Comparison of ENCODE assay signal across 9 mouse cellular contexts in the genomic region with DNA sequence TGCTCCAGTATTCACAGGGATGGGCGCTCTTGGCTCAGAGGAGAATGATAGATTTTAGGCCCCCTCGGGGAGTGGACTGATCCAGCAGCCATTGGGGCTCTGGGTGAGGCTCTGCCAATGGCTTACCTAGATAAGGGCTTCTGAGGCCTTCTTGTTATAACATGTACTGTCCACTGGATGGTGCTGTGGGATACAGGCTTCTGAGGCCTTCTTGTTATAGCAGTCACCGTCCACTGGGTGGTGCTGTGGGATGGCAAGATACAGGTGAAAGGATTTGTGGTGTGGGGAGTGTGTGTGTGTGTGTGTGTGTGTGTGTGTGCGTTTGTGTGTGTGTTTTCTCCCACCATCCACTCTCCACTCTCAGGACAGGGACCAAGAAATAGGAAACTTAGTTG.
DNase-seq lines count a peak whose midpoint lies in the region; ATAC-seq and TF ChIP-seq lines count a peak whose summit lies in the region.
"Had no signal": no experiment of that assay in that cellular context is flagged by ENCODE, and none has a peak within 500 bp of the region (broad histone marks: within the 10 kb centered on the region; RNA-seq: fewer than 3 reads in every experiment).

No protein-coding gene starts in this region.

- H3K4me1 ChIP-seq in embryonic facial prominence, embryonic 13.5 days = peaks cover 32% of the 10 kb centered on the region
- H3K4me1 ChIP-seq in heart, embryonic 10.5 days = peaks cover 46% of the 10 kb centered on the region
- H3K4me1 ChIP-seq in kidney, embryonic 16.5 days (ENCODE audit: insufficient read depth, low read length) = peaks cover 48% of the 10 kb centered on the region
- peaks cover 10 to 21% of the 10 kb centered on the region in 2 experiments for H3K4me1 ChIP-seq in liver, embryonic 14.5 days (replicated peaks; ENCODE audit: control insufficient read depth in 2 of 2, insufficient read depth in 2 of 2, low read length in 1 of 2)
- peaks cover 17% of the 10 kb centered on the region for H3K4me1 ChIP-seq in neural tube, embryonic 12.5 days
- H3K4me1 ChIP-seq in stomach, embryonic 16.5 days (ENCODE audit: control insufficient read depth, insufficient read depth, low read length) = peaks cover 25% of the 10 kb centered on the region

- H3K4me3 ChIP-seq in C2C12 (ENCODE audit: insufficient read depth, poor library complexity, severe bottlenecking) = no peak overlapping the region
- H3K4me3 ChIP-seq in embryonic facial prominence, embryonic 13.5 days = no peak overlapping the region
- no peak overlapping the region for H3K4me3 ChIP-seq in heart, embryonic 10.5 days
- H3K4me3 ChIP-seq in kidney, embryonic 16.5 days (ENCODE audit: low read length) = no peak overlapping the region
- no peak overlapping the region for H3K4me3 ChIP-seq in liver, embryonic 14.5 days (ENCODE audit: insufficient read depth in 1 of 2, low read depth in 2 of 2, low read length in 2 of 2)
- H3K4me3 ChIP-seq in neural tube, embryonic 12.5 days = no peak overlapping the region
- H3K4me3 ChIP-seq in stomach, embryonic 16.5 days (replicated peaks; ENCODE audit: low read length) = no peak overlapping the region
- H3K4me3 ChIP-seq: erythroblast, embryonic 14.5 days had no signal

- H3K4me2 ChIP-seq in embryonic facial prominence, embryonic 13.5 days = no peak overlapping the region
- H3K4me2 ChIP-seq in kidney, embryonic 16.5 days (replicated peaks; ENCODE audit: low read depth, low read length) = no peak overlapping the region
- H3K4me2 ChIP-seq in liver, embryonic 14.5 days (ENCODE audit: low read depth) = peak overlapping the region; percentile 26; the same call in 1 of the 2 replicates
- no peak overlapping the region for H3K4me2 ChIP-seq in neural tube, embryonic 12.5 days (replicated peaks)
- H3K4me2 ChIP-seq in stomach, embryonic 16.5 days (ENCODE audit: low read depth, low read length) = no peak overlapping the region

- ATAC-seq in embryonic facial prominence, embryonic 13.5 days (ENCODE audit: insufficient number of reproducible peaks, insufficient read depth, low FRiP score, low TSS enrichment, low read depth) = 0 out of 2 replicates have a peak, but pooled peaks have one; percentile 12
- ATAC-seq in kidney, embryonic 16.5 days (ENCODE audit: low FRiP score, low TSS enrichment) = peak; percentile 22; the same call in 1 of the 2 replicates
- ATAC-seq in liver, embryonic 14.5 days (ENCODE audit: insufficient read depth) = peak; percentile 83
- peak; percentile 63 for ATAC-seq in neural tube, embryonic 12.5 days (ENCODE audit: low FRiP score, low read depth)
- peak; percentile 28; the same call in 1 of the 2 replicates for ATAC-seq in stomach, embryonic 16.5 days (ENCODE audit: insufficient read depth, low FRiP score)

- 0 out of 2 replicates have a peak overlapping the region, but pooled peaks have one; percentile 39 for H3K27ac ChIP-seq in embryonic facial prominence, embryonic 13.5 days
- H3K27ac ChIP-seq in heart, embryonic 10.5 days = peak overlapping the region; percentile 63; the same call in 1 of the 2 replicates
- 0 out of 2 replicates have a peak overlapping the region, but pooled peaks have one; percentile 25 for H3K27ac ChIP-seq in kidney, embryonic 16.5 days (ENCODE audit: low read length)
- H3K27ac ChIP-seq in liver, embryonic 14.5 days = no peak overlapping the region
- H3K27ac ChIP-seq in neural tube, embryonic 12.5 days = no peak overlapping the region
- no peak overlapping the region for H3K27ac ChIP-seq in stomach, embryonic 16.5 days (ENCODE audit: low read length)

- 3% methylated on average over 4 of the region's 4 CpGs for WGBS in embryonic facial prominence, embryonic 13.5 days
- 5% methylated on average over 4 of the region's 4 CpGs for WGBS in heart, embryonic 10.5 days
- WGBS in kidney, embryonic 16.5 days = 4% methylated on average over 4 of the region's 4 CpGs
- 0% methylated on average over 4 of the region's 4 CpGs for WGBS in liver, embryonic 14.5 days (ENCODE audit: insufficient replicate concordance)
- WGBS in neural tube, embryonic 12.5 days = 3% methylated on average over 4 of the region's 4 CpGs
- whole genome bisulfite sequencing in stomach, embryonic 16.5 days = 3% methylated on average over 4 of the region's 4 CpGs

- peak; percentile 51 for TF ChIP-seq EP300 in liver, embryonic 14.5 days (IDR thresholded peaks at IDR 0.05; ENCODE audit: low read depth)

- H3K79me3 ChIP-seq in C2C12 (ENCODE audit: low read depth) = no peaks in the 10 kb centered on the region

- H3K36me3 ChIP-seq in C2C12 (ENCODE audit: control insufficient read depth, insufficient read depth) = no peaks in the 10 kb centered on the region
- H3K36me3 ChIP-seq in embryonic facial prominence, embryonic 13.5 days = no peaks in the 10 kb centered on the region
- no peaks in the 10 kb centered on the region for H3K36me3 ChIP-seq in heart, embryonic 10.5 days
- no peaks in the 10 kb centered on the region for H3K36me3 ChIP-seq in kidney, embryonic 16.5 days (ENCODE audit: insufficient read depth, low read length)
- no peaks in the 10 kb centered on the region for H3K36me3 ChIP-seq in liver, embryonic 14.5 days (replicated peaks; ENCODE audit: control insufficient read depth, insufficient read depth, low read depth)
- no peaks in the 10 kb centered on the region for H3K36me3 ChIP-seq in neural tube, embryonic 12.5 days
- H3K36me3 ChIP-seq in stomach, embryonic 16.5 days (ENCODE audit: control insufficient read depth, insufficient read depth, low read length) = no peaks in the 10 kb centered on the region

- H3K79me2 ChIP-seq in C2C12 (ENCODE audit: control insufficient read depth, insufficient read depth) = peaks cover 7% of the 10 kb centered on the region

- H3K27me3 ChIP-seq in C2C12 (ENCODE audit: control insufficient read depth, insufficient read depth, insufficient read length) = no peaks in the 10 kb centered on the region
- H3K27me3 ChIP-seq in embryonic facial prominence, embryonic 13.5 days = no peaks in the 10 kb centered on the region
- H3K27me3 ChIP-seq in heart, embryonic 10.5 days (ENCODE audit: insufficient read depth, poor library complexity, severe bottlenecking) = no peaks in the 10 kb centered on the region
- no peaks in the 10 kb centered on the region for H3K27me3 ChIP-seq in kidney, embryonic 16.5 days (ENCODE audit: insufficient read depth, low read length)
- no peaks in the 10 kb centered on the region for H3K27me3 ChIP-seq in liver, embryonic 14.5 days (ENCODE audit: control insufficient read depth, insufficient read depth, low read length)
- 0 out of 2 replicates have a peak, but pooled peaks cover 2% of the 10 kb centered on the region for H3K27me3 ChIP-seq in neural tube, embryonic 12.5 days (replicated peaks)
- no peaks in the 10 kb centered on the region for H3K27me3 ChIP-seq in stomach, embryonic 16.5 days (ENCODE audit: control insufficient read depth, insufficient read depth, low read length)

- TF ChIP-seq CTCF in C2C12 (IDR thresholded peaks at IDR 0.05; ENCODE audit: control insufficient read depth, insufficient read depth, insufficient read length) = peak; percentile 96
- peak; percentile 100 for TF ChIP-seq CTCF in liver, embryonic 14.5 days (IDR thresholded peaks at IDR 0.05; ENCODE audit: low read depth)

- H3K9ac ChIP-seq in embryonic facial prominence, embryonic 13.5 days = no peak overlapping the region
- peak overlapping the region; percentile 38; the same call in 1 of the 2 replicates for H3K9ac ChIP-seq in kidney, embryonic 16.5 days (replicated peaks; ENCODE audit: low read length)
- H3K9ac ChIP-seq in liver, embryonic 14.5 days (replicated peaks) = no peak overlapping the region
- no peak overlapping the region for H3K9ac ChIP-seq in neural tube, embryonic 12.5 days
- 0 out of 2 replicates have a peak overlapping the region, but pooled peaks have one; percentile 19 for H3K9ac ChIP-seq in stomach, embryonic 16.5 days (ENCODE audit: low read length)

- peak; percentile 78 to 85 for DNase-seq in adrenal gland, postnatal 36 days
- DNase-seq in heart, embryonic 10.5 days (ENCODE audit: low spot score) = peak; percentile 93
- DNase-seq in liver, embryonic 14.5 days (ENCODE audit: low read depth in 3 of 3, low spot score in 3 of 3) = peak; percentile 75 to 87 (median 80)

- no peaks in the 10 kb centered on the region for H3K9me3 ChIP-seq in embryonic facial prominence, embryonic 13.5 days
- H3K9me3 ChIP-seq in heart, embryonic 10.5 days = no peaks in the 10 kb centered on the region
- no peaks in the 10 kb centered on the region for H3K9me3 ChIP-seq in kidney, embryonic 16.5 days (ENCODE audit: low read length)
- no peaks in the 10 kb centered on the region for H3K9me3 ChIP-seq in liver, embryonic 14.5 days (ENCODE audit: control insufficient read depth, low read length)
- H3K9me3 ChIP-seq in neural tube, embryonic 12.5 days = no peaks in the 10 kb centered on the region
- H3K9me3 ChIP-seq in stomach, embryonic 16.5 days (replicated peaks; ENCODE audit: control insufficient read depth, low read length) = no peaks in the 10 kb centered on the region

- no peak overlapping the region for H3ac ChIP-seq in C2C12 (ENCODE audit: control insufficient read depth, insufficient read length, low read depth)

TF ChIP-seq in C2C12, 6 proteins besides CTCF, POLR2A, EP300 and RAD21:
- TF ChIP-seq MAX (IDR thresholded peaks at IDR 0.05) (no peak), MYOG (IDR thresholded peaks at IDR 0.05; ENCODE audit: control insufficient read depth, extremely low read depth, insufficient read length) (no peak)

Comparison
In these comparisons a context has a peak if more than half of its experiments do, and no peak if none do; other contexts are left out.
1. ATAC-seq: peak in every context shown above with its lines; median percentile 83 in liver, embryonic 14.5 days; 63 in neural tube, embryonic 12.5 days; 28 in stomach, embryonic 16.5 days; 22 in kidney, embryonic 16.5 days; 12 in embryonic facial prominence, embryonic 13.5 days.
2. H3K27ac ChIP-seq: peak in embryonic facial prominence, embryonic 13.5 days (single experiment), heart, embryonic 10.5 days (single experiment) and kidney, embryonic 16.5 days (single experiment); none in liver, embryonic 14.5 days (single experiment), neural tube, embryonic 12.5 days (single experiment) and stomach, embryonic 16.5 days (single experiment).
3. H3K9ac ChIP-seq: peak in kidney, embryonic 16.5 days (single experiment) and stomach, embryonic 16.5 days (single experiment); none in embryonic facial prominence, embryonic 13.5 days (single experiment), liver, embryonic 14.5 days (single experiment) and neural tube, embryonic 12.5 days (single experiment).
4. Peak in every context shown above with its lines, with median percentiles within 50 percentile points of each other: DNase-seq.